Mouse (Mus musculus): ENCODE results near the gene Abi1. TPM values are rescaled to one million over a fixed set of nuclear protein-coding genes. Genes with fewer than 3 reads are reported as not detected.
"Not testable (repeated sequence)": the region's sequence is repeated elsewhere in the genome, so short reads cannot be mapped to it uniquely, and the experiment has no call there.

The Abi1 gene
- polyA plus RNA-seq, 1 experiment from 2014 or later, result 16.2 TPM

- Histone ChIP-seq H3K9me3 (replicated peaks) (no peaks in the 10 kb centered on the region), H3K4me2 (no peak overlapping the region), H3K4me1 (replicated peaks) (peaks cover 11% of the 10 kb centered on the region), H3K36me3 (peaks cover 14% of the 10 kb centered on the region), H3K9ac (no peak overlapping the region), H3K27ac (no peak overlapping the region), H3K27me3 (no peaks in the 10 kb centered on the region), H3K4me3 (replicated peaks) (no peak overlapping the region)
- ATAC-seq (ENCODE audit: low read depth), result peak; percentile 77
- WGBS (ENCODE audit: insufficient replicate concordance), result 78% methylated on average over 1 of the region's 1 CpGs
- peak; percentile 5 for DNase-seq
Observed at GRCm38 (mm10) chr2:22957415-22957814, 82.6 kb downstream of the Abi1 start.

- no peak overlapping the region for H3K4me3 ChIP-seq (replicated peaks)
- H3K27ac ChIP-seq, result no peak overlapping the region
- H3K4me2 ChIP-seq, result no peak overlapping the region
- WGBS (ENCODE audit: insufficient replicate concordance), result 71% methylated on average over 5 of the region's 5 CpGs
- ATAC-seq (ENCODE audit: low read depth), result no peak
- H3K9me3 ChIP-seq (replicated peaks), result no peaks in the 10 kb centered on the region
- H3K9ac ChIP-seq, result no peak overlapping the region
- no peaks in the 10 kb centered on the region for H3K27me3 ChIP-seq
- no peak for DNase-seq
- H3K4me1 ChIP-seq (replicated peaks), result peaks cover 11% of the 10 kb centered on the region
- peaks cover 9% of the 10 kb centered on the region; the same call in 1 of the 2 replicates for H3K36me3 ChIP-seq
Observed at GRCm38 (mm10) chr2:22955914-22956313, 84.1 kb downstream of the Abi1 start.

- no peak overlapping the region for H3K9ac ChIP-seq
- H3K4me2 ChIP-seq, result no peak overlapping the region
- 82% methylated on average over 4 of the region's 4 CpGs for WGBS (ENCODE audit: insufficient replicate concordance)
- H3K36me3 ChIP-seq, result peaks cover 9% of the 10 kb centered on the region; the same call in 1 of the 2 replicates
- no peaks in the 10 kb centered on the region for H3K27me3 ChIP-seq
- DNase-seq (no peak), ATAC-seq (ENCODE audit: low read depth) (no peak)
- H3K4me3 ChIP-seq (replicated peaks), result no peak overlapping the region
- no peaks in the 10 kb centered on the region for H3K9me3 ChIP-seq (replicated peaks)
- peaks cover 15% of the 10 kb centered on the region for H3K4me1 ChIP-seq (replicated peaks)
- H3K27ac ChIP-seq, result no peak overlapping the region
Observed at GRCm38 (mm10) chr2:22954278-22954677, 85.8 kb downstream of the Abi1 start.

GRCm38 (mm10) chr2:22949956-22950355, 90.1 kb downstream of the Abi1 start:
- H3K4me2 ChIP-seq, result no peak overlapping the region
- DNase-seq, result peak; percentile 21
- H3K9me3 ChIP-seq (replicated peaks), result no peaks in the 10 kb centered on the region
- H3K27me3 ChIP-seq, result no peaks in the 10 kb centered on the region
- ATAC-seq (ENCODE audit: low read depth), result peak; percentile 60; the same call in 1 of the 2 replicates
- H3K36me3 ChIP-seq, result peaks cover 10% of the 10 kb centered on the region; the same call in 1 of the 2 replicates
- 23% methylated on average over 4 of the region's 4 CpGs for WGBS (ENCODE audit: insufficient replicate concordance)
- peaks cover 4% of the 10 kb centered on the region for H3K4me1 ChIP-seq (replicated peaks)
- no peak overlapping the region for H3K9ac ChIP-seq
- H3K4me3 ChIP-seq (replicated peaks), result no peak overlapping the region
- H3K27ac ChIP-seq, result 0 out of 2 replicates have a peak overlapping the region, but pooled peaks have one; percentile 11

- Histone ChIP-seq H3K4me1 (replicated peaks) (no peaks in the 10 kb centered on the region), H3K4me3 (replicated peaks) (no peak overlapping the region), H3K27ac (no peak overlapping the region), H3K36me3 (peaks cover 60% of the 10 kb centered on the region), H3K9ac (no peak overlapping the region), H3K4me2 (no peak overlapping the region), H3K27me3 (no peaks in the 10 kb centered on the region), H3K9me3 (replicated peaks) (no peaks in the 10 kb centered on the region)
- WGBS (ENCODE audit: insufficient replicate concordance), result 86% methylated on average over 1 of the region's 1 CpGs
- ATAC-seq (ENCODE audit: low read depth) (no peak), DNase-seq (no peak)
Observed at GRCm38 (mm10) chr2:22933556-22933955, 106.5 kb downstream of the Abi1 start.

GRCm38 (mm10) chr2:22928259-22928658, 111.8 kb downstream of the Abi1 start:
- no peaks in the 10 kb centered on the region for H3K27me3 ChIP-seq
- ATAC-seq (ENCODE audit: low read depth) (no peak), DNase-seq (no peak)
- no peak overlapping the region for H3K9ac ChIP-seq
- WGBS (ENCODE audit: insufficient replicate concordance), result 65% methylated on average over 2 of the region's 2 CpGs
- H3K36me3 ChIP-seq, result peaks cover 35% of the 10 kb centered on the region
- no peaks in the 10 kb centered on the region for H3K4me1 ChIP-seq (replicated peaks)
- H3K9me3 ChIP-seq (replicated peaks), result no peaks in the 10 kb centered on the region
- H3K4me3 ChIP-seq (replicated peaks), result no peak overlapping the region
- H3K27ac ChIP-seq, result no peak overlapping the region
- no peak overlapping the region for H3K4me2 ChIP-seq

GRCm38 (mm10) chr2:22925911-22926310, 114.1 kb downstream of the Abi1 start:
- H3K9ac ChIP-seq; H3K4me2 ChIP-seq; H3K4me3 ChIP-seq (replicated peaks); H3K4me1 ChIP-seq (replicated peaks); H3K27me3 ChIP-seq; H3K9me3 ChIP-seq (replicated peaks); ATAC-seq (ENCODE audit: low read depth); DNase-seq; H3K27ac ChIP-seq: not testable (repeated sequence)
- 87% methylated on average over 3 of the region's 3 CpGs for WGBS (ENCODE audit: insufficient replicate concordance)
- H3K36me3 ChIP-seq, result peaks cover 28% of the 10 kb centered on the region

- no peaks in the 10 kb centered on the region for H3K4me1 ChIP-seq (replicated peaks)
- H3K9me3 ChIP-seq (replicated peaks), result no peaks in the 10 kb centered on the region
- H3K27me3 ChIP-seq, result no peaks in the 10 kb centered on the region
- no peak overlapping the region for H3K27ac ChIP-seq
- H3K9ac ChIP-seq, result no peak overlapping the region
- H3K4me2 ChIP-seq, result no peak overlapping the region
- 79% methylated on average over 2 of the region's 2 CpGs for WGBS (ENCODE audit: insufficient replicate concordance)
- peaks cover 59% of the 10 kb centered on the region for H3K36me3 ChIP-seq
- DNase-seq, result no peak
- no peak for ATAC-seq (ENCODE audit: low read depth)
- H3K4me3 ChIP-seq (replicated peaks), result no peak overlapping the region
Observed at GRCm38 (mm10) chr2:22918651-22919050, 121.4 kb downstream of the Abi1 start.

- Histone ChIP-seq H3K36me3 (peaks cover 72% of the 10 kb centered on the region), H3K4me3 (replicated peaks) (no peak overlapping the region), H3K9me3 (replicated peaks) (no peaks in the 10 kb centered on the region), H3K9ac (no peak overlapping the region), H3K4me2 (no peak overlapping the region), H3K4me1 (replicated peaks) (no peaks in the 10 kb centered on the region), H3K27ac (no peak overlapping the region), H3K27me3 (no peaks in the 10 kb centered on the region)
- ATAC-seq (ENCODE audit: low read depth) (no peak), DNase-seq (no peak)
- 82% methylated on average over 3 of the region's 3 CpGs for WGBS (ENCODE audit: insufficient replicate concordance)
Observed at GRCm38 (mm10) chr2:22914421-22914820, 125.6 kb downstream of the Abi1 start.

GRCm38 (mm10) chr2:22903947-22904346, 136.1 kb downstream of the Abi1 start:
- Histone ChIP-seq H3K36me3 (peaks cover 52% of the 10 kb centered on the region), H3K27me3 (no peaks in the 10 kb centered on the region), H3K4me1 (replicated peaks) (peaks cover 9% of the 10 kb centered on the region; the same call in 1 of the 2 replicates), H3K4me2 (no peak overlapping the region), H3K9me3 (replicated peaks) (no peaks in the 10 kb centered on the region), H3K9ac (no peak overlapping the region), H3K27ac (no peak overlapping the region), H3K4me3 (replicated peaks) (no peak overlapping the region)
- WGBS (ENCODE audit: insufficient replicate concordance), result 44% methylated on average over 3 of the region's 3 CpGs
- peak; percentile 77 for ATAC-seq (ENCODE audit: low read depth)
- DNase-seq, result peak; percentile 4

- Histone ChIP-seq H3K9me3 (replicated peaks) (no peaks in the 10 kb centered on the region), H3K27ac (peak within 1 kb of the TSS; percentile 84), H3K36me3 (peaks cover 4% of the 10 kb centered on the region), H3K4me1 (replicated peaks) (peaks cover 20% of the 10 kb centered on the region), H3K4me2 (peak within 1 kb of the TSS; percentile 74), H3K27me3 (no peaks in the 10 kb centered on the region), H3K9ac (peak within 1 kb of the TSS; percentile 89), H3K4me3 (replicated peaks) (peak within 1 kb of the TSS; percentile 93)
- DNase-seq, result peak; percentile 85
- ATAC-seq (ENCODE audit: low read depth), result peak; percentile 99
- WGBS (ENCODE audit: insufficient replicate concordance), result under 1% methylated on average over 81 of the region's 81 CpGs
Observed at GRCm38 (mm10) chr2:22895282-22896273, 144.5 kb downstream of the Abi1 start, which contains the start of gene Pdss1. Gene Pdss1 (plus strand): TSS chr2:22895522.

Data from liver, embryonic 13.5 days (tissue).